Mouse (Mus musculus) thymus, adult 2 months (tissue): Measurements from ENCODE around the gene Grap2.

Source experiments
- CTCF ChIP-seq: fragments of 200-500 bp; IDR thresholded peaks from 2 replicates; pipeline ENCODE4 v1.5.1; 2012; ENCODE audit warnings: mild to moderate bottlenecking, control low read depth, low read length, moderate library complexity, borderline replicate concordance; ENCODE audit not compliant: control insufficient read depth, poor library complexity, insufficient read depth; ENCODE audit errors: extremely low read depth
- POLR2A ChIP-seq: fragments of 200-500 bp; IDR thresholded peaks from 2 replicates; pipeline ENCODE4 v1.6.1; 2012; ENCODE audit warnings: mild to moderate bottlenecking, low read length, control low read depth, moderate library complexity; ENCODE audit not compliant: control insufficient read depth, poor library complexity, insufficient read depth; ENCODE audit errors: extremely low read depth

GRCm38 (mm10) chr15:80619786-80620185, 47.4 kb downstream of the Grap2 start:
- TF ChIP-seq POLR2A (no peak), CTCF (no peak)
